Mouse (Mus musculus) lung, adult 18-20 months (tissue): ENCODE measurements around the gene Tmem123.

Experiments used
- DNase-seq, 2 experiments: peaks; one replicate each; pipeline ENCODE4 v3.0.0; 2022; ENCODE audit warnings: mixed read lengths in 2 of 2

The Tmem123 gene

GRCm38 (mm10) chr9:7763614-7764300, at the start of gene Tmem123:
TSS of gene Tmem123 (plus strand) at chr9:7764041.
- DNase-seq: peak; percentile 100

- peak; percentile 6 to 18 for DNase-seq
Measured at GRCm38 (mm10) chr9:7714062-7714907, 49.6 kb upstream of the Tmem123 start.

GRCm38 (mm10) chr9:7714908-7715175, 49.0 kb upstream of the Tmem123 start:
- DNase-seq: no peak

GRCm38 (mm10) chr9:7721543-7721942, 42.3 kb upstream of the Tmem123 start:
- peak in 1 of 2 experiments; percentile 7 for DNase-seq

- DNase-seq: no peak
Measured at GRCm38 (mm10) chr9:7728997-7729396, 34.8 kb upstream of the Tmem123 start.

GRCm38 (mm10) chr9:7742696-7743095, 21.1 kb upstream of the Tmem123 start:
- no peak for DNase-seq

- no peak for DNase-seq
Measured at GRCm38 (mm10) chr9:7744156-7744555, 19.7 kb upstream of the Tmem123 start.

- no peak for DNase-seq
Measured at GRCm38 (mm10) chr9:7748881-7749280, 15.0 kb upstream of the Tmem123 start.

GRCm38 (mm10) chr9:7749537-7749936, 14.3 kb upstream of the Tmem123 start:
- DNase-seq: no peak

- no peak for DNase-seq
Measured at GRCm38 (mm10) chr9:7755889-7756423, 7.9 kb upstream of the Tmem123 start.

GRCm38 (mm10) chr9:7761906-7762455, 1.9 kb upstream of the Tmem123 start:
- DNase-seq: no peak

GRCm38 (mm10) chr9:7762741-7763140, 1.1 kb upstream of the Tmem123 start:
- no peak for DNase-seq

GRCm38 (mm10) chr9:7764463-7764871, 626 bp downstream of the Tmem123 start:
- DNase-seq: peak; percentile 42 to 53

- no peak for DNase-seq
Measured at GRCm38 (mm10) chr9:7765236-7765635, 1.4 kb downstream of the Tmem123 start.

GRCm38 (mm10) chr9:7766582-7766981, 2.7 kb downstream of the Tmem123 start:
- DNase-seq: no peak

- no peak for DNase-seq
Measured at GRCm38 (mm10) chr9:7767526-7767925, 3.7 kb downstream of the Tmem123 start.

GRCm38 (mm10) chr9:7769081-7769480, 5.2 kb downstream of the Tmem123 start:
- no peak for DNase-seq

GRCm38 (mm10) chr9:7769491-7769890, 5.7 kb downstream of the Tmem123 start:
- DNase-seq: no peak

- DNase-seq: no peak
Measured at GRCm38 (mm10) chr9:7772361-7772760, 8.5 kb downstream of the Tmem123 start.

GRCm38 (mm10) chr9:7772773-7773454, 9.1 kb downstream of the Tmem123 start:
- DNase-seq: no peak

- no peak for DNase-seq
Measured at GRCm38 (mm10) chr9:7773686-7774085, 9.8 kb downstream of the Tmem123 start.

GRCm38 (mm10) chr9:7774538-7774937, 10.7 kb downstream of the Tmem123 start:
- no peak for DNase-seq

GRCm38 (mm10) chr9:7775011-7775410, 11.2 kb downstream of the Tmem123 start:
- DNase-seq: no peak
